Mouse (Mus musculus) adipocyte (in vitro differentiated cells): ENCODE data around the gene Olfr799.

Experiments used
- DNase-seq: peaks from one replicate; pipeline ENCODE4 v3.0.0-alpha.2; 2016; ENCODE audit warnings: low spot score

The Olfr799 gene

GRCm38 (mm10) chr10:129637184-129637583 is at the start of gene Olfr799:
Gene Olfr799 (plus strand): TSS chr10:129637484.
- DNase-seq: no peak

- no peak for DNase-seq
Measured at GRCm38 (mm10) chr10:129612470-129612869, 24.8 kb upstream of the Olfr799 start, which contains the start of gene Olfr796. Gene Olfr796 (minus strand): TSS chr10:129612570.

- DNase-seq: no peak
Measured at GRCm38 (mm10) chr10:129621724-129622123, 15.6 kb upstream of the Olfr799 start.

- no peak for DNase-seq
Measured at GRCm38 (mm10) chr10:129623251-129623650, 14.0 kb upstream of the Olfr799 start.

GRCm38 (mm10) chr10:129627834-129628233 is 9.4 kb upstream of the Olfr799 start, which contains the start of gene Olfr798:
Gene Olfr798 (minus strand): TSS chr10:129627934.
- DNase-seq: no peak

GRCm38 (mm10) chr10:129651763-129652162 is 14.5 kb downstream of the Olfr799 start:
- no peak for DNase-seq

- no peak for DNase-seq
Measured at GRCm38 (mm10) chr10:129657394-129657793, 20.1 kb downstream of the Olfr799 start, which contains the start of gene Olfr800. Gene Olfr800 (plus strand): TSS chr10:129657694.

GRCm38 (mm10) chr10:129673765-129674164 is 36.5 kb downstream of the Olfr799 start, which contains the start of gene Olfr801:
Gene Olfr801 (minus strand): TSS chr10:129673865.
- DNase-seq: no peak

- no peak for DNase-seq
Measured at GRCm38 (mm10) chr10:129688069-129688468, 50.8 kb downstream of the Olfr799 start, which contains the start of gene Olfr802. Gene Olfr802 (minus strand): TSS chr10:129688169.

GRCm38 (mm10) chr10:129694186-129694585 is 56.9 kb downstream of the Olfr799 start, which contains the start of gene Olfr803:
Gene Olfr803 (minus strand): TSS chr10:129694286.
- DNase-seq: no peak
